Mouse (Mus musculus) v-Abl transformed pro-B cells (cell line): ENCODE measurements around the gene Cfap99.

ENCODE experiments used
- in situ Hi-C, 2 experiments: fragments of 400-800 bp; cut with MboI; formaldehyde crosslinking; loops; one replicate each; pipeline ENCODE4 v1.15.1; 2025; ENCODE audit not compliant: unreplicated experiment in 2 of 2

The Cfap99 gene

GRCm38 (mm10) chr5:34321236-34321635 is 32.8 kb downstream of the Cfap99 start:
- in situ Hi-C loops: no loop called here

GRCm38 (mm10) chr5:34325286-34325685 is 36.9 kb downstream of the Cfap99 start:
- in situ Hi-C loops: no loop called here

- in situ Hi-C loops: no loop called here
Measured at GRCm38 (mm10) chr5:34326249-34326691, 37.9 kb downstream of the Cfap99 start.

- in situ Hi-C loops: no loop called here
Measured at GRCm38 (mm10) chr5:34326875-34327576, 38.6 kb downstream of the Cfap99 start.

- in situ Hi-C loops: loop anchor here in 1 of 2 experiments (10.0 kb wide), 1 partner anchor 185 kb away; no protein-coding TSS in a partner anchor
Measured at GRCm38 (mm10) chr5:34330136-34330535, 41.7 kb downstream of the Cfap99 start.

GRCm38 (mm10) chr5:34334081-34334480 is 45.7 kb downstream of the Cfap99 start:
- in situ Hi-C loops: loop anchor here in 1 of 2 experiments (10.0 kb wide), 1 partner anchor 189 kb away; no protein-coding TSS in a partner anchor

GRCm38 (mm10) chr5:34335539-34336096 is 47.2 kb downstream of the Cfap99 start:
- in situ Hi-C loops: loop anchor here in 1 of 2 experiments (10.0 kb wide), 1 partner anchor 191 kb away; no protein-coding TSS in a partner anchor

GRCm38 (mm10) chr5:34336097-34336774 is 47.8 kb downstream of the Cfap99 start, which contains the start of gene Rnf4:
Gene Rnf4 (plus strand): TSS chr5:34336289.
- in situ Hi-C loops: loop anchor here in 1 of 2 experiments (10.0 kb wide), 1 partner anchor 191 kb away; no protein-coding TSS in a partner anchor

- in situ Hi-C loops: loop anchor here in 1 of 2 experiments (10.0 kb wide), 1 partner anchor 192 kb away; no protein-coding TSS in a partner anchor
Measured at GRCm38 (mm10) chr5:34336775-34337450, 48.5 kb downstream of the Cfap99 start.

- in situ Hi-C loops: no loop called here
Measured at GRCm38 (mm10) chr5:34340246-34340645, 51.8 kb downstream of the Cfap99 start.

GRCm38 (mm10) chr5:34352084-34352631 is 63.8 kb downstream of the Cfap99 start:
- in situ Hi-C loops: no loop called here

- in situ Hi-C loops: no loop called here
Measured at GRCm38 (mm10) chr5:34360261-34360660, 71.9 kb downstream of the Cfap99 start.

- in situ Hi-C loops: no loop called here
Measured at GRCm38 (mm10) chr5:34363115-34363514, 74.7 kb downstream of the Cfap99 start.

GRCm38 (mm10) chr5:34368551-34369290 is 80.3 kb downstream of the Cfap99 start:
- in situ Hi-C loops: no loop called here

- in situ Hi-C loops: no loop called here
Measured at GRCm38 (mm10) chr5:34369341-34370021, 81.1 kb downstream of the Cfap99 start, which contains the start of gene Fam193a. Gene Fam193a (plus strand): TSS chr5:34369933.

- in situ Hi-C loops: no loop called here
Measured at GRCm38 (mm10) chr5:34370022-34370823, 81.8 kb downstream of the Cfap99 start.

- in situ Hi-C loops: no loop called here
Measured at GRCm38 (mm10) chr5:34370840-34371239, 82.4 kb downstream of the Cfap99 start.

- in situ Hi-C loops: no loop called here
Measured at GRCm38 (mm10) chr5:34372141-34372540, 83.7 kb downstream of the Cfap99 start.
